Mouse (Mus musculus) liver, postnatal 0 days (tissue): ENCODE results near the gene Slc4a10. TPM values are rescaled to one million over a fixed set of nuclear protein-coding genes. Genes with fewer than 3 reads are reported as not detected.

Experiments
- ATAC-seq: fragments of 200-750 bp; cut with Nextera tagmentation; 2 replicates; pipeline ENCODE4 v1.8.0; 2017; ENCODE audit warnings: mild to moderate bottlenecking, moderate library complexity
- DNase-seq: peaks from one replicate; pipeline ENCODE4 v3.0.0-alpha.2; 2016
- H3K27ac ChIP-seq: fragments of 300-500 bp; sonication (generic); 2 replicates; pipeline ENCODE4 v1.5.1; 2014; ENCODE audit warnings: antibody characterized with exemption, moderate library complexity, mild to moderate bottlenecking, low read depth
- H3K27me3 ChIP-seq: fragments of 300-500 bp; sonication (generic); 2 replicates; pipeline ENCODE4 v1.6.1; 2014; ENCODE audit warnings: low read length, control low read depth, mixed read lengths; ENCODE audit not compliant: insufficient read depth
- H3K36me3 ChIP-seq: fragments of 300-500 bp; sonication (generic); replicated peaks from 2 replicates; pipeline ENCODE4 v1.6.1; 2014; ENCODE audit warnings: mild to moderate bottlenecking, control low read depth, low read length, moderate library complexity, mixed read lengths; ENCODE audit not compliant: insufficient read depth
- H3K4me1 ChIP-seq: fragments of 300-500 bp; sonication (generic); 2 replicates; pipeline ENCODE4 v1.6.1; 2014; ENCODE audit warnings: antibody characterized with exemption, mild to moderate bottlenecking, control low read depth; ENCODE audit not compliant: insufficient read depth
- H3K4me2 ChIP-seq: fragments of 300-500 bp; sonication (generic); 2 replicates; pipeline ENCODE4 v1.6.1; 2014; ENCODE audit warnings: low read depth, mild to moderate bottlenecking, low read length, moderate library complexity, mixed read lengths
- H3K4me3 ChIP-seq: fragments of 300-500 bp; sonication (generic); 2 replicates; pipeline ENCODE4 v1.5.1; 2014; ENCODE audit warnings: low read depth, low read length
- H3K9ac ChIP-seq: fragments of 300-500 bp; sonication (generic); replicated peaks from 2 replicates; pipeline ENCODE4 v1.6.1; 2014; ENCODE audit warnings: mild to moderate bottlenecking, moderate library complexity
- H3K9me3 ChIP-seq: fragments of 300-500 bp; sonication (generic); 2 replicates; pipeline ENCODE4 v1.6.1; 2016; ENCODE audit warnings: mild to moderate bottlenecking, control low read depth, low read length, mixed read lengths
- CTCF ChIP-seq: sonication (generic); IDR thresholded peaks from 2 replicates; pipeline ENCODE4 v1.5.1; 2016; ENCODE audit warnings: antibody characterized with exemption, low read depth
- EP300 ChIP-seq: IDR thresholded peaks from 2 replicates; pipeline ENCODE4 v1.6.1; 2016; ENCODE audit warnings: antibody characterized with exemption, low read depth, mild to moderate bottlenecking
- WGBS: fragments of 180-500 bp; shearing (Covaris S2); extraction: QIAGEN DNeasy Blood & Tissue Kit; methylation state at CpG from one replicate; pipeline ENCODE4 v1.1.7; 2014; ENCODE audit not compliant: insufficient replicate concordance; 5-methylcytosine and 5-hydroxymethylcytosine counted together
- polyA plus RNA-seq: library from polyadenylated mRNA; unstranded; fragments of >200 nt; fragmentation: Nextera tagmentation; extraction: Ambion mirVana; gene quantifications from 2 replicates; pipeline ENCODE4 v1.2.1, GENCODE M21; 2015

Slc4a10 gene
- polyA plus RNA-seq, 1 experiment from 2014 or later = 0.05 TPM

- TF ChIP-seq CTCF = no peak
- TF ChIP-seq EP300 = no peak
- no peak for ATAC-seq
- Histone ChIP-seq H3K9ac (no peak overlapping the region), H3K4me2 (no peak overlapping the region), H3K27me3 (no peaks in the 10 kb centered on the region), H3K4me3 (no peak overlapping the region), H3K9me3 (no peaks in the 10 kb centered on the region), H3K4me1 (no peaks in the 10 kb centered on the region), H3K36me3 (no peaks in the 10 kb centered on the region), H3K27ac (no peak overlapping the region)
- no peak for DNase-seq
- whole genome bisulfite sequencing = 57% methylated on average over 8 of the region's 8 CpGs
These were observed 88.6 kb downstream of the Slc4a10 start for GRCm38 (mm10) chr2:62134911-62135310.

- H3K9ac ChIP-seq = no peak overlapping the region
These were observed 101.4 kb downstream of the Slc4a10 start for GRCm38 (mm10) chr2:62147636-62148035.

GRCm38 (mm10) chr2:62149421-62149820, 103.2 kb downstream of the Slc4a10 start:
- Histone ChIP-seq H3K4me2 (no peak overlapping the region), H3K36me3 (no peaks in the 10 kb centered on the region), H3K27me3 (no peaks in the 10 kb centered on the region), H3K4me3 (no peak overlapping the region), H3K9me3 (no peaks in the 10 kb centered on the region), H3K27ac (no peak overlapping the region), H3K9ac (no peak overlapping the region), H3K4me1 (no peaks in the 10 kb centered on the region)
- ATAC-seq = no peak
- no peak for TF ChIP-seq CTCF
- TF ChIP-seq EP300 = no peak
- DNase-seq = no peak

More at GRCm38 (mm10) chr2:62147636-62148035, 101.4 kb downstream of the Slc4a10 start:
- ATAC-seq (no peak), DNase-seq (no peak)
- Histone ChIP-seq H3K27me3 (no peaks in the 10 kb centered on the region), H3K9me3 (no peaks in the 10 kb centered on the region), H3K4me3 (no peak overlapping the region), H3K36me3 (no peaks in the 10 kb centered on the region), H3K4me2 (no peak overlapping the region), H3K4me1 (no peaks in the 10 kb centered on the region), H3K27ac (no peak overlapping the region)
- TF ChIP-seq EP300 (no peak), CTCF (no peak)
- WGBS = 67% methylated on average over 3 of the region's 3 CpGs

GRCm38 (mm10) chr2:62150830-62151229, 104.6 kb downstream of the Slc4a10 start:
- TF ChIP-seq CTCF (no peak), EP300 (no peak)

GRCm38 (mm10) chr2:62210109-62210508, 163.8 kb downstream of the Slc4a10 start:
- Histone ChIP-seq H3K4me2 (no peak overlapping the region), H3K9ac (no peak overlapping the region), H3K27me3 (no peaks in the 10 kb centered on the region), H3K36me3 (no peaks in the 10 kb centered on the region), H3K4me3 (no peak overlapping the region), H3K4me1 (no peaks in the 10 kb centered on the region), H3K9me3 (no peaks in the 10 kb centered on the region), H3K27ac (no peak overlapping the region)
- DNase-seq (no peak), ATAC-seq (no peak)
- TF ChIP-seq CTCF (no peak), EP300 (no peak)

More at GRCm38 (mm10) chr2:62150830-62151229, 104.6 kb downstream of the Slc4a10 start:
- Histone ChIP-seq H3K4me2 (no peak overlapping the region), H3K9me3 (no peaks in the 10 kb centered on the region), H3K4me1 (no peaks in the 10 kb centered on the region), H3K27ac (no peak overlapping the region), H3K27me3 (no peaks in the 10 kb centered on the region), H3K36me3 (no peaks in the 10 kb centered on the region), H3K9ac (no peak overlapping the region), H3K4me3 (no peak overlapping the region)
- 71% methylated on average over 1 of the region's 1 CpGs for WGBS
- no peak for DNase-seq
- ATAC-seq = no peak

GRCm38 (mm10) chr2:62211106-62211505, 164.8 kb downstream of the Slc4a10 start:
- H3K4me3 ChIP-seq = no peak overlapping the region
- no peaks in the 10 kb centered on the region for H3K27me3 ChIP-seq
- TF ChIP-seq EP300 (no peak), CTCF (no peak)
- H3K9ac ChIP-seq = no peak overlapping the region
- no peaks in the 10 kb centered on the region for H3K36me3 ChIP-seq
- no peak for ATAC-seq
- no peak overlapping the region for H3K4me2 ChIP-seq
- no peaks in the 10 kb centered on the region for H3K9me3 ChIP-seq
- H3K4me1 ChIP-seq = no peaks in the 10 kb centered on the region
- no peak overlapping the region for H3K27ac ChIP-seq
- 78% methylated on average over 5 of the region's 5 CpGs for WGBS
- no peak for DNase-seq

GRCm38 (mm10) chr2:62227563-62227962, 181.3 kb downstream of the Slc4a10 start:
- Histone ChIP-seq H3K9me3 (no peaks in the 10 kb centered on the region), H3K27me3 (no peaks in the 10 kb centered on the region), H3K4me1 (no peaks in the 10 kb centered on the region), H3K4me3 (no peak overlapping the region), H3K27ac (no peak overlapping the region), H3K4me2 (no peak overlapping the region), H3K36me3 (no peaks in the 10 kb centered on the region), H3K9ac (no peak overlapping the region)
- no peak for DNase-seq
- TF ChIP-seq CTCF (no peak), EP300 (no peak)
- ATAC-seq = no peak
